Mouse (Mus musculus) fibroblast of lung, adult 2 months (primary cell): ENCODE measurements around the gene Phf19.

Source experiments
- DNase-seq: peaks from one replicate; pipeline ENCODE4 v3.0.0-alpha.2; 2011; ENCODE audit warnings: low read depth

The Phf19 gene

DNA sequence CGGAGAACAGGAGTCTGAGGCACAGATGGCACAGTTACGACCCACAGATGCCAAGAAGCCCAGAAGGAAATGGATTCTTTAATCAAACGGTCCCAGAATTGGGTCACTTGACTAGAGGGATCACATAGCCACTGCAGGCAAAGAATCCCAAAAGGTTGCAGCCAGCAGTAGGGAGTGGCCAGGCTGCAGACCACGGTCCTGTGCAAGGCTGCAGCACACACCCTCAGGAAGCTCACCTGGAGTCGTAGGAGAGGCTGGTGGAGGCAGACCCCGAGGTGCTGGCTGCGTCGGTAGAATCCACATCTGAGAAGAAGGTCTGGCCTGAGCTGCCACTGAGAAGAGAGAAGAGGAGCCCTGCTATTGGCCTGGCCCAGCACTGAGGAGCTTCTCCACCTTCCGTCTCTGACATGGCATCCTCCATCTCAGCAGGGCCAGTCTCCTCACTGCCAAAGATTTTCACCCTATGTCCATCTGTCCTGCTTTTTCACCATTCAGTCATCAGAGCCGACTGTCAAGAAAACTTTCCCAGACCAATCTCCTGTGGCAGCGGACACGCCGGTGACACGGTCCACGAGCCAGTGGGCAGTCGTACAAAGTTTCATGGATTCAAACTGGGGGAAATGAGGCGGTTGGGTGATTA is 16.9 kb downstream of the Phf19 start:
- DNase-seq: no peak

DNA sequence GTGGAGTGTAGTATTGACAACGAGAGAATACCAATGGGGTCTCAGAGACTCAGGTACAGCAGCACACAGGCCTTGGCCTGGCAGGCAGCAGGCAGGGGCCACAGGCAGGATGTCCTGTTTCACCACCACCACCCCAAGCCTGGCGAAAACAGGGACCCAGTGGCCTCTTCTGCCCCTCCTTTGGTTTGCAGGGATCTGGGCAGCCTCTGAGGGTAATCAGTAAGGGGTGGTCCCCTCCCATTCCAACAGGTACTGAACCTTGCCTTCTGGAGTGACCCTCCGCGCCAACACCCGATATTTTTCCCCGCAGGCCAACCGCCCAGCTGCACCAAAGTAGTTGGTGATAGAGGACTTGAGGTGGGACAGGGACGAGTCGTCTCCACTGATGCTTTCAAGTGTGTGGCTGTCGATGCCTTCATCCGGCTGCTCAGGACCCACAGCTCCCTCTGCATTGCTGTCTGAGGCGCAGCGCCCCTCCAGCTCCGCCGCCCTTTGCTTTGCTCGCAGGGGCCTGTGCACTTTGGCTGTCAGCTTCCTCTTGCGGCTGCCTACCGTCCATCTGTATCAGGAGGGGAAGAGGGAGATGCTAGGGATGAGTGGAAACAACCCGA is 18.2 kb downstream of the Phf19 start:
- DNase-seq: no peak

GRCm38 (mm10) chr2:34893950-34894349 is 19.9 kb downstream of the Phf19 start:
- no peak for DNase-seq

GRCm38 (mm10) chr2:34884186-34884585 is 29.6 kb downstream of the Phf19 start:
- DNase-seq: no peak

DNA sequence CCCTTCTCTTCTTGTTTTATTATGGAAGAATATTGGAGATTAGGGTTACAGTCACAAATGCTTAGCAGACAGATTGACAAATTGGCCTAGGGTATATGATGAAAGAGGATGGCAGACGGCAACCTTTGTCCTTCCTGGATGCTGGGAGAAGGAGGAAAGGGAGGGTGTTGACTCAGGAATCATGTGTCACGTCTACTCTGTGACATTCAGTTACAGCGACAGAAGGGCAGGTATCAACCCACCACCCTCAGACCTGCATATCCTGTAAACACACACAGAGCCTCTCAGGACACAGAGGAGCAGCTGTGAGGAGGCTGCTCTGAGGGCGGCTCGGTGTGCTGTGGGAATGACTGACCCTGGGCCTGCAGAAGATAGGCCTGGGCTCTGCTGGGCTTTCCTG is 30.6 kb downstream of the Phf19 start:
- no peak for DNase-seq

DNA sequence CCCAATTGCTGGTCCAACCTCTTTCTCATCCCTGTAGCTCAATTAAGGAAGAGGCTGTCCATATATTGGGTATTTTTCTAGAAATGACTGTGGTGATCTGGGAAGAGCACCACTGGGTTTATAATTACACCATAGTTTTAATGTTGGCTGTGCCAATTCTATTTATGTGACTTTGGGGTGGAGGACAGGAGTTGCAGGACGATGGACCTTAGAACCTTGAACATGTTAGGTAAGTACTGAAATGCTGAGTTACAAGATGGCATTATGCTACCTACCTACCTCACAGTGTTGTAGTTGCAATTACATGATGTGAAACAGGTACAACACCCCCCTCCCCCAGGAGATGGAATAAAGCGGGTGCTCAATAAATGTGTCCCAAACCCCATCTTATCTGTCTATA is 31.1 kb downstream of the Phf19 start:
- DNase-seq: no peak

- DNase-seq: no peak
Observed at GRCm38 (mm10) chr2:34880054-34880453, 33.8 kb downstream of the Phf19 start.

DNA sequence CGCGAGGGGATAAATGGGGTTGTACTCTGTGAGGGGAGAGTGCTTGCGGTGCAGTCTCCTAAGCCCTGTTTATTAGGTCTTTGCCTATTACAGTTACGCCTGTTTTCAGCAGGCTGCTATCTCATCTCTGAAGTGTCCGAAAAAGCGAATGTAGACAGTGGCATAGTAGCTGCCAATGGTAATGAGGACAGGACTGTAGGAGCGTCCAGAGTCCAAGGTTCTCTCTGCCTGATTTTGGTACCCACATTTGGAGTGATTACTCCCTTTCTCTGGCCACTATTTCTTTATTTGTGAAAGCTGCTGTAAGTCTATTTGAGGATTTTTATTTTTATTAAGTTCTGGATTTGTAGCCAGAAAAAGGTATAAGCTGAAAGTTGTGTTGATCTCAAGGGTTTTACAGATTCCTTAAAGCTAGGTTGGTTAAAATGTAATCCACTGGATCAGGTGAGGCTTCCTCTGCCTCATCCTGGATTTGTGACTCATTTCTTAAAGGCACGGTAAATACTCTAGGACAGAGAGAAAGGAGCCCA is 38.9 kb downstream of the Phf19 start, which contains the start of gene Psmd5:
TSS of gene Psmd5 (minus strand) at position 153 of the 530 bp plus-strand sequence.
- no peak for DNase-seq

- DNase-seq: no peak
Observed at GRCm38 (mm10) chr2:34874271-34874670, 39.6 kb downstream of the Phf19 start, which contains the start of gene Cutal. Gene Cutal, plus strand, starts transcription at chr2:34874396.

GRCm38 (mm10) chr2:34870520-34871474 is 43.0 kb downstream of the Phf19 start:
- DNase-seq: peak; percentile 97

DNA sequence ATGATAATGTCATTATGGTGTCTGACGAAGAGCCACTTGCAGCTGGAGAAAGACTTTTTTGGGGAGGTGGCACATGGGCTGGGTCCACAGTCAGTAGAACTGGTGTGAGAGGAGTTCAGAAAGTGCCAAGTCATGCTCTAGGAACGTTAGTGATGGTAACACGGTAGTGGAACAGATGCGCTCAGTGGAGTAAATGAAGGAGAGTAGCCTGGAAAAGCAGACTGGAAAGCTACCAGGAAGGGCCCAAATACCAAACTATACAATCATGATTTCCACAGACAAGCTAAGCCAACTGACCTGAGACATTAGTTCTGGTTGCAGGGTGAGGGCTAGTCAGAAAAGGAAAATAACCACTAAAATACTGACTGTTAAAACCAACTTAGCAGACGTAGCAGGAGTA is 44.1 kb downstream of the Phf19 start:
- DNase-seq: peak; percentile 61

GRCm38 (mm10) chr2:34857728-34858127 is 56.1 kb downstream of the Phf19 start:
- no peak for DNase-seq

- no peak for DNase-seq
Observed at GRCm38 (mm10) chr2:34855265-34855664, 58.6 kb downstream of the Phf19 start.

- no peak for DNase-seq
Observed at GRCm38 (mm10) chr2:34847702-34848101, 66.1 kb downstream of the Phf19 start.
